Mouse (Mus musculus): ENCODE results near the gene Edc3. TPM values are rescaled to one million over a fixed set of nuclear protein-coding genes. Genes with fewer than 3 reads are reported as not detected.
A peak's percentile ranks its signal among the peaks of the same experiment; 100 is the strongest.
"Not testable (repeated sequence)": the region's sequence is repeated elsewhere in the genome, so short reads cannot be mapped to it uniquely, and the experiment has no call there.

Edc3 gene
- polyA plus RNA-seq, 1 experiment from 2014 or later, result 31.1 TPM

DNA sequence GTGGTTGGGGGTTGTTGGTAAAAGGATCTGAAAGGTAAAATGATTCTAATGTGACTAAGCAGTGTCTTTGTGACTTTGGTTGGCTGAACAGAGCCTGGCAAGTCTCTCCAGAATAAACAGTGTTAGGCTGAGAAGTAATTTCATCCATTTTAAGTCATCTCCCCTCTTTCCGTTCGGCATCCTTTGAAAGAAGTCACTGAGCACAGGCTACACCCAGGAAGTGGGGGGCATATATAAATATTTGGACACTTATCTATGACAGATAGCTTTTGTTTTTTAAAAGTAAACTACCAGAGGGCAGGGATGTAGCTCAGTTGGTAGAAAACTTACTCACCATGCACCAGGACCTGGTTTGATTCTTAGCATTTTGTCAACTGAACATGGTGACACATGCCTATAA, 19.7 kb upstream of the Edc3 start:
- Histone ChIP-seq H3K27me3 (ENCODE audit: control insufficient read depth, insufficient read depth, low read length) (no peaks in the 10 kb centered on the region), H3K4me3 (ENCODE audit: low read depth, low read length) (no peak overlapping the region), H3K27ac (ENCODE audit: low read depth, low read length) (no peak overlapping the region), H3K9me3 (ENCODE audit: control insufficient read depth, low read length) (no peaks in the 10 kb centered on the region), H3K4me2 (ENCODE audit: low read depth) (no peak overlapping the region), H3K9ac (ENCODE audit: low read length) (no peak overlapping the region), H3K4me1 (ENCODE audit: control insufficient read depth, insufficient read depth, low read length) (no peaks in the 10 kb centered on the region), H3K36me3 (ENCODE audit: control insufficient read depth, insufficient read depth, low read length) (no peaks in the 10 kb centered on the region)
- DNase-seq (ENCODE audit: low spot score) (no peak), ATAC-seq (ENCODE audit: insufficient read depth, low FRiP score, low TSS enrichment) (no peak)
- 88% methylated on average over 2 of the region's 2 CpGs for WGBS

DNA sequence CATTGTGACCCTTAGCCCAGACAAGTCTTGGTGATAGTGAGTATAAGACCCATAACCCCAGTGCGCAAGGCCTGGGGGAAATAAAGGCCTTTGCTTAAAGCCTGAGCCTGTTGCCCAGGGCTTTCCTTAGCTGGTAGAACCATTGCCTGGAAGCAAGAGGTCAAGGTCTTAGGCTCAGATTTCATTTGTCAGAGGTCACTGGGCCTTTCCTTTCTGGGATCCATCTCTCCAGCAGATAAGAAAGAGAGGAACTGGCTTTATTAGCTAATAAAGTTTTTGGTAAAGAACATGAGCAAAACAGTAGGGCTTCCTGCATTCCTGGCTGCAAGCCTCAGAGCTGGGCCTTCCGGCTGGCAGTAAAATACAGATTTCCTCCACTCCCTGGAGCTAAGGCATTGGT, 14.2 kb upstream of the Edc3 start:
- ATAC-seq (ENCODE audit: insufficient read depth, low FRiP score, low TSS enrichment), result no peak
- H3K27me3 ChIP-seq (ENCODE audit: control insufficient read depth, insufficient read depth, low read length), result peaks cover 21% of the 10 kb centered on the region
- H3K4me3 ChIP-seq (ENCODE audit: low read depth, low read length), result no peak overlapping the region
- H3K4me2 ChIP-seq (ENCODE audit: low read depth), result no peak overlapping the region
- 92% methylated on average over 2 of the region's 2 CpGs for WGBS
- no peak for DNase-seq (ENCODE audit: low spot score)
- no peaks in the 10 kb centered on the region for H3K9me3 ChIP-seq (ENCODE audit: control insufficient read depth, low read length)
- H3K4me1 ChIP-seq (ENCODE audit: control insufficient read depth, insufficient read depth, low read length), result no peaks in the 10 kb centered on the region
- H3K27ac ChIP-seq (ENCODE audit: low read depth, low read length), result no peak overlapping the region
- H3K9ac ChIP-seq (ENCODE audit: low read length), result no peak overlapping the region
- H3K36me3 ChIP-seq (ENCODE audit: control insufficient read depth, insufficient read depth, low read length), result no peaks in the 10 kb centered on the region

DNA sequence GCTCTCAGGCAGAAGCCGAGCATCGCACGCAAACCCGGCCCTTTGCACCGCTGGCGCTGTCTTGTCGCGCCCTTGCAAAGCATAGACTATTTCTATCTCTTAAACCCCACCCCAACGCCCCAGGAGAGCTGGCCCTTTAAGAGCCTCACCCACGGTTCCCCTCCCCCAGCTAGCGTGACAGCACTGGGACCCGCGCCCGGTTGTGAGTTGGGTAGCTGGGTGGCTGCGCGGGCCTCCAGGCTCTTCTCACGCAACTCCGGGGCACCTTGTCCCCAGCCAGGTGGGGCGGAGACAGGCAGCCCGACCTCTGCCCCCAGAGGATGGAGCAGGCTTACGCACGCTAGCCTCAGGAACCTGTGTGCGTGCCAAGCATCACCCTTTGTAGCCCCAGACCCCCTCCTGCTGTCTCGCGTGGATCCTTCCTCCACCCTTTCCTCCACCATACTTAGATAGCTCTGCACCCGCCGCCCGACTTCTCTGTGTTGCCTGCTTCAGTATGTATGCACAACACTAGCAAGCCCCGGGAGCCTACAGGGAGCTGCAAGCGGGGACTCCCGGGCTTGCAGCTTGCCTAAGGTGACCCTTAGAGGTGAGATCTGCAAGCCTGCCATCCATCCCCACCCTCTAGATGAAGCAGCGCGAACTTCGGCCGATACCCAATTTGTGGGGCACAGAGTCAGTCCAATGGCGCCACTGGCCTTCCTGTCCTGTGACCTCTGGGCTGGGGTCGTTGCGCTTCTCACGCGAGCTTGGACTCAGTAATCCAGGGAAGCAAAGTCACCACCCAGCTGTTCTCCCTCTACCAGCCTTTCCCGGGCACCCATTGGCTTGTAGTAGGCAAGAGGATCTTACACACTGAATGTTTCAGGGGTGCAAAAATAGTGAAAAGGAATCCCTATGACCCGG, 11.7 kb upstream of the Edc3 start:
- Histone ChIP-seq H3K36me3 (ENCODE audit: control insufficient read depth, insufficient read depth, low read length) (no peaks in the 10 kb centered on the region), H3K27ac (ENCODE audit: low read depth, low read length) (no peak overlapping the region), H3K4me2 (ENCODE audit: low read depth) (peak overlapping the region; percentile 67), H3K4me1 (ENCODE audit: control insufficient read depth, insufficient read depth, low read length) (no peaks in the 10 kb centered on the region), H3K4me3 (ENCODE audit: low read depth, low read length) (peak overlapping the region; percentile 37), H3K9me3 (ENCODE audit: control insufficient read depth, low read length) (no peaks in the 10 kb centered on the region), H3K27me3 (ENCODE audit: control insufficient read depth, insufficient read depth, low read length) (peaks cover 21% of the 10 kb centered on the region), H3K9ac (ENCODE audit: low read length) (peak overlapping the region; percentile 16)
- no peak for ATAC-seq (ENCODE audit: insufficient read depth, low FRiP score, low TSS enrichment)
- DNase-seq (ENCODE audit: low spot score), result peak; percentile 22
- WGBS, result 2% methylated on average over 37 of the region's 42 CpGs

DNA sequence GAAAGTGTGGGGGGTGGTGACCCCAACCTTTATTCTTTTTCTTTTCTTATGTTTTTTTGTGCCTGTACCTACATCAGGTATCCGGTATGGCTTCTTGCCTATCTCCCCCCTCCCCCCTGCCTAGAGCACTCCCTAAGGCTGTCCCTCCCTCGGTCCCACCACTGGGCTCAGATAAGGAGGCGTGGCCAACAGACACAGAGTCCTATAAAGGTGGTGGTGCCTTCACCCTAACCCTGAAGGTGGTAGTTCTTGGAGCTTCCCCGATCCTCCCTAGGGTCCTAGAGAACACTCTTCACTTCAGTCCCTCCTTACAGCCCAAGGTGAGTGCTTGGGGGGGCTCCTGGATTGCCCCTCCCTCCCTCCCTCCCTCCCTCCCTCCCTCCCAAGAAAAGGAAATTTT, 11.0 kb upstream of the Edc3 start:
- ATAC-seq (ENCODE audit: insufficient read depth, low FRiP score, low TSS enrichment), result no peak
- no peak overlapping the region for H3K4me2 ChIP-seq (ENCODE audit: low read depth)

DNA sequence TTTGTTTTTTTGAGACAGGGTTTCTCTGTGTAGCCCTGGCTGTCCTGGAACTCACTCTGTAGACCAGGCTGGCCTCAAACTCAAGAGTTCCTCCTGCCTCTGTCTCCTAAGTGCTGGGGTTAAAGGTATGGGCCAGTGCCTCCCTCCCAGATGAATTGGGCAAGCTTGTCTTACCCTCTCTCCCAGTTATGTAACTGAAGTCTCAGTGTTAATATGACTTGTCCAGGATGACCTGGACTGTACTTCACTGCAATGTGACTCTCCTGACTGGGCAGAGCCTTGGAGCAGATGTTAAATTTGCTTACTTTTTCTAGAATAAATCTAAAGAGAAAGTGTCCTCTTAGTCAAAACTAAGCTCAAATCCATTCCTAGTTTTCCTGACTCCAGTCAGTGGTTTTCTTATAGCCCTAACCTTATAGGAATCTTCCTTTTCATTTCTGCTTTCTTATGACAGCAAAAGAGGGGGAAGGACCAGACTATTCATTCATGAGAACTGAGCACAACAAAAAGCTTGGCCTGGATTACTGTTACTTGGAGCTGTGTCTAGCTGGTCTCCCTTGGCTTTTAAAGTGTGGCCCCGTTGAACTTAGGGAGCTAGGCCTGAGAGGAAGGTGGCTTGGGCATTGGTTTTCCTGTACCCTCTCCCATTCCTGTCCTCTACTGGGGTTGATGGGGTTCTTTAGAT, 9.7 kb upstream of the Edc3 start:
- H3K9ac ChIP-seq (ENCODE audit: low read length), result no peak overlapping the region
- H3K4me3 ChIP-seq (ENCODE audit: low read depth, low read length), result no peak overlapping the region
- peaks cover 21% of the 10 kb centered on the region for H3K27me3 ChIP-seq (ENCODE audit: control insufficient read depth, insufficient read depth, low read length)
- DNase-seq (ENCODE audit: low spot score) (no peak), ATAC-seq (ENCODE audit: insufficient read depth, low FRiP score, low TSS enrichment) (no peak)
- H3K4me1 ChIP-seq (ENCODE audit: control insufficient read depth, insufficient read depth, low read length), result no peaks in the 10 kb centered on the region
- no peak overlapping the region for H3K4me2 ChIP-seq (ENCODE audit: low read depth)
- WGBS, result 77% methylated on average over 1 of the region's 1 CpGs
- no peaks in the 10 kb centered on the region for H3K9me3 ChIP-seq (ENCODE audit: control insufficient read depth, low read length)
- no peaks in the 10 kb centered on the region for H3K36me3 ChIP-seq (ENCODE audit: control insufficient read depth, insufficient read depth, low read length)
- no peak overlapping the region for H3K27ac ChIP-seq (ENCODE audit: low read depth, low read length)

More for the DNA sequence above, 11.0 kb upstream of the Edc3 start:
- Histone ChIP-seq H3K36me3 (ENCODE audit: control insufficient read depth, insufficient read depth, low read length) (no peaks in the 10 kb centered on the region), H3K27me3 (ENCODE audit: control insufficient read depth, insufficient read depth, low read length) (peaks cover 21% of the 10 kb centered on the region), H3K4me1 (ENCODE audit: control insufficient read depth, insufficient read depth, low read length) (no peaks in the 10 kb centered on the region), H3K4me3 (ENCODE audit: low read depth, low read length) (no peak overlapping the region), H3K27ac (ENCODE audit: low read depth, low read length) (no peak overlapping the region), H3K9ac (ENCODE audit: low read length) (no peak overlapping the region), H3K9me3 (ENCODE audit: control insufficient read depth, low read length) (no peaks in the 10 kb centered on the region)
- 14% methylated on average over 4 of the region's 4 CpGs for WGBS
- DNase-seq (ENCODE audit: low spot score), result no peak

DNA sequence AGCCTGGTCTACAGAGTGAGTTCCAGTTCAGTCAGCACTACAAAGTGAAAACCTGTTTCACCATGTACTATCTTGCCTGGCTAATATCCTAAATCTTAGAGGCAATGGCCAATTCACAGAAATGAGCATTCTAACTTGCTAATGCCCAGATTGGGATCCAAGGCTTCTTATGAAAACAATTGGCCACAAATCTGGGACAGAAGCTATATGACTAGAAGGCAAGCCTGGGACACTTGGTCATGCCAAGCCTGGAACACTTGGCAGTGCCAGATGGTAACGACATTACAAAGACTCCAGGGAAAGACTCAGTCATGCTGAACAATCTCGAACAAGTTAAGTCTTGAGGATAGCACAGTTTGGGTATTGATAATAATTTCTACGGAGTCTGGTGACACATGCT, 1.8 kb upstream of the Edc3 start:
- Histone ChIP-seq H3K36me3 (ENCODE audit: control insufficient read depth, insufficient read depth, low read length) (no peaks in the 10 kb centered on the region), H3K9me3 (ENCODE audit: control insufficient read depth, low read length) (no peaks in the 10 kb centered on the region), H3K4me2 (ENCODE audit: low read depth) (no peak overlapping the region), H3K27me3 (ENCODE audit: control insufficient read depth, insufficient read depth, low read length) (no peaks in the 10 kb centered on the region), H3K4me3 (ENCODE audit: low read depth, low read length) (no peak overlapping the region), H3K27ac (ENCODE audit: low read depth, low read length) (no peak overlapping the region), H3K4me1 (ENCODE audit: control insufficient read depth, insufficient read depth, low read length) (peaks cover 5% of the 10 kb centered on the region), H3K9ac (ENCODE audit: low read length) (no peak overlapping the region)
- 89% methylated on average over 3 of the region's 3 CpGs for WGBS
- ATAC-seq (ENCODE audit: insufficient read depth, low FRiP score, low TSS enrichment) (no peak), DNase-seq (ENCODE audit: low spot score) (no peak)

DNA sequence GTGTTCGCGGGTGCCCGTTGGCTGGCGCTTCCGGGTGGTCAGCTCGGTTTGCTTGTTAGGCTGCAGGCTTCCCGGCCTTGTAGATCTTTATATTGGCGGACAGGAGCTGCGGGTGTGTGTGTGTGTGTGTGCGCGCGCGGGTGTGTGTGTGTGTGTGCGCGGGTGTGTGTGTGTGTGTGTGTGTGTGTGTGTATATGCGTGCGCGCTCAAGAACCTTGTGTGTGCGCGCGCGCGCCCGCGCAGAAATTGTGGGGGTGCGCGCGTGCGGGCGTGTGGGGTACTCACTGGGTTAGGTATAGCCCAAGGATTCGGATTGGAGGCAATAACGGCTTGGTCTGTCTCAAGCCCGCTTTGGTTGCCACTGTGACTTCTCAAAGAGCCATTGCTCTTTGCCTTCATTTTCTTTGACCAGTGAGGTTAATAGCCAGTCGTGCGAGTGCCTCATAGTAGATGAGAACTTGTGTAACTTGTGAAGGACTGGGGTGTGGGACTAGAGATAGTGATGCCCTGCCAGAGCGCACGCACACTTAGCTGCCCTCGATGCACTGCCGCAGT, 457 bp downstream of the Edc3 start:
- 0 out of 2 replicates have a peak overlapping the region, but pooled peaks have one; percentile 39 for H3K27ac ChIP-seq (ENCODE audit: low read depth, low read length)
- DNase-seq (ENCODE audit: low spot score) (peak; percentile 50), ATAC-seq (ENCODE audit: insufficient read depth, low FRiP score, low TSS enrichment) (no peak)
- H3K4me3 ChIP-seq (ENCODE audit: low read depth, low read length), result peak overlapping the region; percentile 90
- peak overlapping the region; percentile 86 for H3K9ac ChIP-seq (ENCODE audit: low read length)
- H3K4me2 ChIP-seq (ENCODE audit: low read depth), result peak overlapping the region; percentile 84
- H3K4me1 ChIP-seq (ENCODE audit: control insufficient read depth, insufficient read depth, low read length), result peaks cover 5% of the 10 kb centered on the region
- WGBS, result 3% methylated on average over 37 of the region's 39 CpGs
- H3K36me3 ChIP-seq (ENCODE audit: control insufficient read depth, insufficient read depth, low read length), result no peaks in the 10 kb centered on the region
- H3K9me3 ChIP-seq (ENCODE audit: control insufficient read depth, low read length), result no peaks in the 10 kb centered on the region
- no peaks in the 10 kb centered on the region for H3K27me3 ChIP-seq (ENCODE audit: control insufficient read depth, insufficient read depth, low read length)

DNA sequence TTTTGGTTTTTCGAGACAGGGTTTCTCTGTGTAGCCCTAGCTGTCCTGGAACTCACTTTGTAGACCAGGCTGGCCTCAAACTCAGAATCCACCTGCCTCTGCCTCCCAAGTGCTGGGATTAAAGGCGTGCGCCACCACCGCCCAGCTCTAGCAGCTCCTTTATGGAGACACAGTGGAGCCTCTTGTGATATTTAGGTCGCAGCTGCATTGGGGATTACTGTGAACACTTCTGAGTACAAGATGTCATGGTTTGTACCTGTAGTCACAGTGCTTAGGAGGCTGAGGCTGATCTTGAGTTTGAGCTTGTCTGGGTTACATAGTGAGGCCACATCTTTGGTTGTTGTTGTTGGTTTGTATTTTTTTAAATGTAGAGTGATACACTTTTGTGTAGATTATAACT, 1.9 kb downstream of the Edc3 start:
- H3K9ac ChIP-seq (ENCODE audit: low read length); H3K9me3 ChIP-seq (ENCODE audit: control insufficient read depth, low read length); H3K4me3 ChIP-seq (ENCODE audit: low read depth, low read length); H3K4me1 ChIP-seq (ENCODE audit: control insufficient read depth, insufficient read depth, low read length); H3K4me2 ChIP-seq (ENCODE audit: low read depth); H3K27ac ChIP-seq (ENCODE audit: low read depth, low read length); H3K36me3 ChIP-seq (ENCODE audit: control insufficient read depth, insufficient read depth, low read length); H3K27me3 ChIP-seq (ENCODE audit: control insufficient read depth, insufficient read depth, low read length); ATAC-seq (ENCODE audit: insufficient read depth, low FRiP score, low TSS enrichment); DNase-seq (ENCODE audit: low spot score): not testable (repeated sequence)
- 91% methylated on average over 5 of the region's 5 CpGs for WGBS

Measured in neural tube, embryonic 11.5 days (tissue).